Mouse (Mus musculus): ENCODE data around the gene Gm49322. TPM values are rescaled to one million over a fixed set of nuclear protein-coding genes. Genes with fewer than 3 reads are reported as not detected.
"Not testable (repeated sequence)": the region's sequence is repeated elsewhere in the genome, so short reads cannot be mapped to it uniquely, and the experiment has no call there.

Gm49322 gene
- 4.8 TPM in 2 replicates for polyA plus RNA-seq (2015; fragmentation: Nextera tagmentation; extraction: Ambion mirVana)

GRCm38 (mm10) chr10:80605721-80606120, at the start of gene Gm49322:
Gene Gm49322 (plus strand): TSS chr10:80606021.
- ATAC-seq (ENCODE audit: insufficient number of reproducible peaks, low FRiP score, low TSS enrichment, low read depth); H3K9me3 ChIP-seq (replicated peaks); H3K27me3 ChIP-seq; H3K4me3 ChIP-seq (replicated peaks); H3K4me2 ChIP-seq (replicated peaks); H3K9ac ChIP-seq; H3K27ac ChIP-seq (replicated peaks): not testable (repeated sequence)
- 78% methylated on average over 4 of the region's 4 CpGs for WGBS
- H3K36me3 ChIP-seq: peaks cover 49% of the 10 kb centered on the region
- peaks cover 28% of the 10 kb centered on the region for H3K4me1 ChIP-seq

GRCm38 (mm10) chr10:80557346-80557965, 48.4 kb upstream of the Gm49322 start:
- ATAC-seq (ENCODE audit: insufficient number of reproducible peaks, low FRiP score, low TSS enrichment, low read depth): no peak
- Histone ChIP-seq H3K27ac (replicated peaks) (no peak overlapping the region), H3K4me2 (replicated peaks) (no peak overlapping the region), H3K9me3 (replicated peaks) (no peaks in the 10 kb centered on the region), H3K4me3 (replicated peaks) (no peak overlapping the region), H3K27me3 (no peaks in the 10 kb centered on the region), H3K9ac (no peak overlapping the region), H3K36me3 (no peaks in the 10 kb centered on the region), H3K4me1 (peaks cover 44% of the 10 kb centered on the region)
- 39% methylated on average over 5 of the region's 5 CpGs for WGBS

- Histone ChIP-seq H3K27ac (replicated peaks) (no peak overlapping the region), H3K9me3 (replicated peaks) (no peaks in the 10 kb centered on the region), H3K27me3 (no peaks in the 10 kb centered on the region), H3K9ac (no peak overlapping the region), H3K4me3 (replicated peaks) (no peak overlapping the region), H3K4me2 (replicated peaks) (no peak overlapping the region), H3K4me1 (peaks cover 48% of the 10 kb centered on the region), H3K36me3 (no peaks in the 10 kb centered on the region)
- WGBS: 96% methylated on average over 7 of the region's 7 CpGs
- no peak for ATAC-seq (ENCODE audit: insufficient number of reproducible peaks, low FRiP score, low TSS enrichment, low read depth)
Measured at GRCm38 (mm10) chr10:80559431-80559830, 46.4 kb upstream of the Gm49322 start.

DNA sequence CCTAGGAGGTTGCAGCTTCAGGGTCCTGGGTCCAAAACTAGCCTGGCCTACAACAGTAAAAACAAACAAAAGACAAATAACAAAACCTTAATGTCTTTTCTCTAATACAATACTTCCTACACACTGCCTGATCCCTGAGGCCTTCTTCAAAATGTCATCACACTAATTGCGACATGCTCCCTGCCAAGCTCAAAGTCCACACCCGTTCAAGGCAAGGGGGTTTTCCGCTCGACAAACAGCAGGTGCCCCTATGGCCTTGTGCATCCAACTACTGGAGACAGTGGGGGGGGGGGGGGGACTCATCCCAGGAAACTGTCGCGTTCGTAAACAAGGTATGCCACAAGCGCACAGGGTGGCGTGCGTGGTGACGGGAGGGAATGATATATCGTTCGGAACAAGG, 45.2 kb upstream of the Gm49322 start:
- Histone ChIP-seq H3K27ac (replicated peaks) (no peak overlapping the region), H3K9me3 (replicated peaks) (no peaks in the 10 kb centered on the region), H3K9ac (peak overlapping the region; percentile 99), H3K27me3 (no peaks in the 10 kb centered on the region), H3K4me2 (replicated peaks) (peak overlapping the region; percentile 81), H3K36me3 (0 out of 2 replicates have a peak, but pooled peaks cover under 1% of the 10 kb centered on the region), H3K4me1 (peaks cover 48% of the 10 kb centered on the region), H3K4me3 (replicated peaks) (peak overlapping the region; percentile 99)
- no peak for ATAC-seq (ENCODE audit: insufficient number of reproducible peaks, low FRiP score, low TSS enrichment, low read depth)
- 1% methylated on average over 13 of the region's 13 CpGs for WGBS

DNA sequence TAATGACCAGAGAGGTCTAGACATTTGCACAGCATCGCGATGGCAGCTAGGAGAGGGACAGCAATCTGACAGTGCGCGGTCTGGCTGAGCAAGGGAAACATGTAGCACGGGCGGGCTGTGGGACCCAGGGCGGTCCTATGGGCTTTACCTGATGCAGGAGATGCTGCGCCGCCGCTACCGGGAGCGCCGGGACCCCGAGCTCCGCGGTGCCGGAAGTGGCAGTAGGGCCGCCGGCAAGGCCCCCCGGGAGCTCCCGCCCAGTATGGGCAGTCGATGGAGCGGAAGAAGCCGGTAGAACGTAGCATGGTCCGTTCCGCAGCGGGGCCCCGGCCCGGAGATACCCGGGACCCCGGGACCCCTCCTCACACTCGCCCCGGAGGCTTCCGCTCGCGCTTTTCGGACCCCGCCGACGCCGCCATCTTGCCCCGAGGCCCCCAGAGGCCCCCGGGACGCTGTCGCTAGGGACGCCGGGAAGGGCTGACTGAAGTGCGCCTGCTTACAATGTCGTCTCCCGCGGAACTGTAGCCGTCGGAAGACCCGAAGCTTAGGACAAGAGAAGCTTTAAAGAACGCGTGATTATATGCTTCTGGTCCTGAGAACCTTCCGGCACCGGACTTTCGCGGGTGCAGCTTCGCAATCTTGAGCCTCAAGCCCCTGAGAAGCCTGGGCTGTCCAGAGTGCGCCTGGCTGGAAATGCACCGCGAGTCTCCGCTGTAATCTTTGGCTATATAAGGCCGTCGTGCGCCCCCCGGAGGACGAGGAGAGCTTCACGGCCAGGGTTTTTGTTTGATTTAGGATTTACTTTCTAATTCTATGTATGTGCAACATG, 44.5 kb upstream of the Gm49322 start, which contains the start of gene Rexo1:
Gene Rexo1, minus strand, starts transcription at position 445 of the 829 bp plus-strand sequence.
- H3K27me3 ChIP-seq: no peaks in the 10 kb centered on the region
- H3K36me3 ChIP-seq: 0 out of 2 replicates have a peak, but pooled peaks cover 4% of the 10 kb centered on the region
- ATAC-seq (ENCODE audit: insufficient number of reproducible peaks, low FRiP score, low TSS enrichment, low read depth): peak; percentile 90
- peak within 1 kb of the TSS; percentile 81 for H3K4me2 ChIP-seq (replicated peaks)
- H3K9me3 ChIP-seq (replicated peaks): no peaks in the 10 kb centered on the region
- peak within 1 kb of the TSS; percentile 99 for H3K4me3 ChIP-seq (replicated peaks)
- WGBS: under 1% methylated on average over 72 of the region's 72 CpGs
- peak within 1 kb of the TSS; percentile 95 for H3K27ac ChIP-seq (replicated peaks)
- peaks cover 52% of the 10 kb centered on the region for H3K4me1 ChIP-seq
- H3K9ac ChIP-seq: peak within 1 kb of the TSS; percentile 99

DNA sequence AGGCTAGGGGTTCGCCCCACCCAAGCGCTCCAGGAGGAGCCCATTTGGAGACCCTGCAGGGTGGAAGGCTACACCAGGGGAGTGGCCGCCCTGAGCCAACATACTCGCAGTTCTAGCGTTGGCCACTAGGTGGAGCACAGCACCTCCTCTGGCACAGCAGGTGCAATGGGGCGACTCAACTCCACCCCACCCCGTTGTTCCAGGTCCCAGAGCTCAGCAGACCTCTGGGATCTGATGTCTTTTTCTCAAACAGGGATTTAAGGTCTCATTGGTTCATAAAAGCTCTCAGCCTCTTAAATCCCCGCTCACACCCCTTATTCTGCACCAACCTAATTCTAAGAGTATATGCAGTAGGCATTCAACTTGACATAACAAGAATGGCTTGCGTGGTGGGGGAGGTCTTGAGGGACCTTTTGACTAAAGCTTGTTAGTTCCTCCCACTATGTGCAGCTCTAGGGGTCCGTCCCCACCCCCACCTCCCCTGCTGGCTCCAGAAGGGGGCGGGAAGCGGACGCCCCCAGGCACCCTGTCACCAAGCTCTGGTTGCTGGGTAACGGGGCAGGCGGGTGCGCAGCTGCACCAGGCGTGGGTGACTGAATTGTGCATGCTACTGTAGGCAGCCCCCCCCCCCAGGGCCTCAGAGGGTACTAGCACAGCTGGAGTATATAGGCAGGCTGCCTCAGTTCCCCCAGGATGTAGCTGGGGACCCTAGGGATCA, 39.3 kb upstream of the Gm49322 start:
- Histone ChIP-seq H3K4me2 (replicated peaks) (no peak overlapping the region), H3K4me1 (peaks cover 44% of the 10 kb centered on the region), H3K27me3 (no peaks in the 10 kb centered on the region), H3K27ac (replicated peaks) (no peak overlapping the region), H3K36me3 (peaks cover 12% of the 10 kb centered on the region; the same call in 1 of the 2 replicates), H3K9me3 (replicated peaks) (no peaks in the 10 kb centered on the region), H3K9ac (no peak overlapping the region), H3K4me3 (replicated peaks) (no peak overlapping the region)
- peak; percentile 58 for ATAC-seq (ENCODE audit: insufficient number of reproducible peaks, low FRiP score, low TSS enrichment, low read depth)
- WGBS: 22% methylated on average over 17 of the region's 17 CpGs

DNA sequence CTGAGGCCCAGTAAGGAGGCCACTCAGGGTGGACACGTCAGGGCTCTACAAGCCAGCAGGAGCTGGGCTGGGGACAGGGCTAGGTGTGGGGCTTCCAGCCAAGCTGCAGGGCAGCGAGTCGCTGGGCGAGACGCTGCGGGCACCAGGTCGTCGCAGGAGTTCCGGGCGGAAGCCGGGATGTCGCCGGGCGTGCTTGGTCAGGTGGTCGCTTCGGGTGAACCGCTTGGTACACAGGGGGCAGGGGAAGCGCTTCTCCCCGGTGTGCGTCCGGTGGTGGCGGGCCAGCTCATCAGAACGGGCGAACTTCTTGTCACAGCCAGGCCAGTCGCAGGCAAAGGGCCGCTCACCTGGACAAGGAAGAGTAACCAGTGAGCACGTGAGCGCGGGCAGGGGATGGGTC, 36.9 kb upstream of the Gm49322 start:
- 95% methylated on average over 29 of the region's 29 CpGs for WGBS

DNA sequence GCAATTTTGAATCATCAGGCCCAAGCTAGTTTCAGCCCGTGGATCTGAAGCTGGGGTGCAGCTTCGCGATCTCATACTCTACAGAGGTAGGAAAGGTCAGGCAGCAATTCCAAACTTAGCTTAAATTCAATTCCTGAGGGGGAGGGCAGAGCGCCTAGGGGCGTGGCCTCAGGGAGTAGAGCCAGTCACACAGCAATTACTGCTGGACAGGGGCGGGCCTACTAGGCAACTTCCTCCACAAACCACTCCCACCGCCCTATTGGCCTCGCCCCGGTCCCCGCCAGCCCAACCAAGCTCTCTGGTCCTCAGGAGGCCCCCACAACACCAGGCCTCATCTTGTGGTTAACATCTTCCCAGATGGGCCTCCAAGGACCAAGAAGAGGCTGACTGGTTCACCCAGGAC, 36.2 kb upstream of the Gm49322 start:
- H3K27me3 ChIP-seq: no peaks in the 10 kb centered on the region

More for the DNA sequence above, 36.9 kb upstream of the Gm49322 start:
- H3K4me3 ChIP-seq (replicated peaks): no peak overlapping the region
- peaks cover 12% of the 10 kb centered on the region; the same call in 1 of the 2 replicates for H3K36me3 ChIP-seq
- no peaks in the 10 kb centered on the region for H3K9me3 ChIP-seq (replicated peaks)
- no peak overlapping the region for H3K4me2 ChIP-seq (replicated peaks)
- H3K9ac ChIP-seq: no peak overlapping the region
- H3K4me1 ChIP-seq: peaks cover 51% of the 10 kb centered on the region
- no peak for ATAC-seq (ENCODE audit: insufficient number of reproducible peaks, low FRiP score, low TSS enrichment, low read depth)
- H3K27me3 ChIP-seq: no peaks in the 10 kb centered on the region
- H3K27ac ChIP-seq (replicated peaks): no peak overlapping the region

DNA sequence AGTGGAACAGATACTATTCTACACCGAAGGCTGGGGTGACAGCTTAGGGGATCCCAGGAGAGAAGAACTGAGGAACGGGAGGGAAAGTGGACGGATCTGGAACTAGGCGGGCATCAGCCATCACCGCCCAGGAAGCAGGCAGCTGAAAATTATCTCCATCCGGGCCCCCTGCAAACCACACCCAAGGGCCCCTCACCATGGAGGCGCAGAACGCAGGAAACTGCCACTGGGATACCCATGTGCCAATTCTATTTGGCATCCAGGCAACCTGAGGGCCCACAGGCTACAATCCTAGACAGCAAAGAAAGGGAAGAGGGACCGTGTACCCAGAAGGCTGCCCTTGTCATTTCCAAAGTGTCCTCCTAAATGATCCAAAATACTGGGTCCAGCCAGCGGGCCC, 35.4 kb upstream of the Gm49322 start:
- WGBS: 87% methylated on average over 10 of the region's 10 CpGs
- Histone ChIP-seq H3K27ac (replicated peaks) (no peak overlapping the region; the same call in 1 of the 2 replicates), H3K4me3 (replicated peaks) (no peak overlapping the region), H3K36me3 (peaks cover 12% of the 10 kb centered on the region; the same call in 1 of the 2 replicates), H3K9ac (no peak overlapping the region), H3K9me3 (replicated peaks) (no peaks in the 10 kb centered on the region), H3K27me3 (no peaks in the 10 kb centered on the region), H3K4me1 (peaks cover 66% of the 10 kb centered on the region), H3K4me2 (replicated peaks) (no peak overlapping the region)
- ATAC-seq (ENCODE audit: insufficient number of reproducible peaks, low FRiP score, low TSS enrichment, low read depth): no peak

More for the DNA sequence above, 36.2 kb upstream of the Gm49322 start:
- H3K4me3 ChIP-seq (replicated peaks): no peak overlapping the region
- peaks cover 58% of the 10 kb centered on the region for H3K4me1 ChIP-seq
- H3K27ac ChIP-seq (replicated peaks): no peak overlapping the region
- peaks cover 12% of the 10 kb centered on the region; the same call in 1 of the 2 replicates for H3K36me3 ChIP-seq
- WGBS: 31% methylated on average over 10 of the region's 10 CpGs
- H3K9ac ChIP-seq: no peak overlapping the region
- H3K4me2 ChIP-seq (replicated peaks): no peak overlapping the region
- ATAC-seq (ENCODE audit: insufficient number of reproducible peaks, low FRiP score, low TSS enrichment, low read depth): no peak
- no peaks in the 10 kb centered on the region for H3K9me3 ChIP-seq (replicated peaks)

GRCm38 (mm10) chr10:80570871-80571836, 34.7 kb upstream of the Gm49322 start:
- H3K4me2 ChIP-seq (replicated peaks): peak overlapping the region; percentile 37
- peak overlapping the region; percentile 19 for H3K4me3 ChIP-seq (replicated peaks)
- no peak for ATAC-seq (ENCODE audit: insufficient number of reproducible peaks, low FRiP score, low TSS enrichment, low read depth)
- H3K9ac ChIP-seq: no peak overlapping the region
- H3K36me3 ChIP-seq: peaks cover 8% of the 10 kb centered on the region; the same call in 1 of the 2 replicates
- H3K27ac ChIP-seq (replicated peaks): peak overlapping the region; percentile 4; the same call in 1 of the 2 replicates
- H3K9me3 ChIP-seq (replicated peaks): no peaks in the 10 kb centered on the region
- 23% methylated on average over 30 of the region's 30 CpGs for WGBS
- peaks cover 71% of the 10 kb centered on the region for H3K4me1 ChIP-seq
- no peaks in the 10 kb centered on the region for H3K27me3 ChIP-seq

All from embryonic facial prominence, embryonic 15.5 days (tissue).